Mouse (Mus musculus) lung, embryonic 15.5 days (tissue): Measurements from ENCODE around the gene Gm10197. TPM values are rescaled to one million over a fixed set of nuclear protein-coding genes. Genes with fewer than 3 reads are reported as not detected.

ENCODE experiments used
- ATAC-seq: fragments of 200-750 bp; cut with Nextera tagmentation; 2 replicates; pipeline ENCODE4 v1.8.0; 2017; ENCODE audit warnings: moderate number of reproducible peaks, borderline replicate concordance; ENCODE audit not compliant: low FRiP score, low TSS enrichment; ENCODE audit errors: extremely low read depth
- H3K27ac ChIP-seq: fragments of 300-500 bp; sonication (generic); 2 replicates; pipeline ENCODE4 v1.5.1; 2015; ENCODE audit warnings: moderate library complexity, mild to moderate bottlenecking, inconsistent platforms
- H3K27me3 ChIP-seq: fragments of 300-500 bp; sonication (generic); 2 replicates; pipeline ENCODE4 v1.6.1; 2015; ENCODE audit warnings: inconsistent platforms
- H3K36me3 ChIP-seq: fragments of 300-500 bp; sonication (generic); 2 replicates; pipeline ENCODE4 v1.6.1; 2015; ENCODE audit warnings: inconsistent platforms
- H3K4me1 ChIP-seq: fragments of 300-500 bp; sonication (generic); 2 replicates; pipeline ENCODE4 v1.6.1; 2015; ENCODE audit warnings: inconsistent platforms
- H3K4me2 ChIP-seq: fragments of 300-500 bp; sonication (generic); 2 replicates; pipeline ENCODE4 v1.6.1; 2015; ENCODE audit warnings: inconsistent platforms, mild to moderate bottlenecking, moderate library complexity
- H3K4me3 ChIP-seq: fragments of 300-500 bp; sonication (generic); 2 replicates; pipeline ENCODE4 v1.5.1; 2015; ENCODE audit warnings: mild to moderate bottlenecking, inconsistent platforms
- H3K9ac ChIP-seq: fragments of 300-500 bp; sonication (generic); 2 replicates; pipeline ENCODE4 v1.6.1; 2015; ENCODE audit warnings: inconsistent platforms
- H3K9me3 ChIP-seq: fragments of 300-500 bp; sonication (generic); 2 replicates; pipeline ENCODE4 v1.6.1; 2016; ENCODE audit warnings: inconsistent platforms
- WGBS: fragments of 180-500 bp; shearing (Covaris S2); methylation state at CpG from one replicate; pipeline ENCODE4 v1.1.7; 2015; 5-methylcytosine and 5-hydroxymethylcytosine counted together
- polyA plus RNA-seq: library from polyadenylated mRNA; unstranded; fragments of >200 nt; fragmentation: Nextera tagmentation; extraction: Ambion mirVana; gene quantifications from 2 replicates; pipeline ENCODE4 v1.2.1, GENCODE M21; 2015

Gene Gm10197
- polyA plus RNA-seq, 1 experiment from 2014 or later: 4.1 TPM

DNA sequence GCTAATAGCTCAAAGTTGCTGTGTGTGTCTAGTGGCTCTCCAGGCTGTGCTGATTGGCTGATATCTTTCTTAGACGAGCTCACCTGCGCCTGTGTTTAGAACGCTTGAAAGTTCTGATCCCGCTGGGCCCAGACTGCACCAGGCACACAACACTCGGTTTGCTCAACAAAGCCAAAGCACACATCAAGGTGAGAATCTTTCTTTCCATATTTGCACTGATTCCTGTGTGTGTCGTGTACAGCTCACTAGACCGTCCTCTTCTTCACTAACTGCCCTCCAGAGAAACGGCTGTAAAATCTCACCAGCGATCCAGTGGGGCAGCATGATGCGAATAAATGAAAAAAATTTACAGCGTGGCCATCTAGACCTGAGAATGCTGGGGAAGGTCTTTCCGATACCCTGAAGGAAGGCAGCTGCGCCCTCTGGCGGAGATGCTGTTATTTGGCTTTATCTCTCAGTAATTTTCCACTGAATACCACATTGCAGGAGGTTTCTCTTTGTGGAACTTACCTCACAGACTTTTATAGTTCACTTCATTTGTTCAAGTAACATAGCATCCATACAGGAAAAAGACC is 2.0 kb downstream of the Gm10197 start:
- Histone ChIP-seq H3K9ac (no peak overlapping the region), H3K4me1 (peaks cover 25% of the 10 kb centered on the region), H3K36me3 (peaks cover 11% of the 10 kb centered on the region; the same call in 1 of the 2 replicates), H3K9me3 (no peaks in the 10 kb centered on the region), H3K4me3 (no peak overlapping the region), H3K27ac (no peak overlapping the region), H3K4me2 (no peak overlapping the region; the same call in 1 of the 2 replicates), H3K27me3 (no peaks in the 10 kb centered on the region)
- no peak for ATAC-seq
- 23% methylated on average over 14 of the region's 14 CpGs for WGBS

DNA sequence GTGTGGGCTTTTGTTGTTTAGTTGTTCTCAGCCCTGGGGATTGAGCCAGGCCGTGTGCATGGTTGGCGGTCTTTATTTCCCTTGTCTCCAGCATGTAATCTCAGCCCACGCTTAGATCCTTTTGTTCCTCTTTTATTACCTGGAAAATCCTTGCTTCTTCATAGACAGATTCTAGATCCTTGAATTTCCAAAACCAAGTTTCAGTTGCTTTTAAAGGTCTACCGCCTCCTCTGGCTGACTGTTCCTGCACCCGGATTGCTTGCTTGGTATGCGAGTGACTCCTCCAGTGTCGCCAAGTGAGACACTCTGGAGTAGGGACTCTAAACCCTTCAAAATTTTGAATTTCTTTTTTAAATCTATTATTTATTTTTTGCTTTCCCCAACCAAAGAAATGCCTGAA is 4.7 kb downstream of the Gm10197 start:
- H3K27me3 ChIP-seq: no peaks in the 10 kb centered on the region
- H3K9me3 ChIP-seq: no peaks in the 10 kb centered on the region
- H3K4me2 ChIP-seq: no peak overlapping the region
- no peak for ATAC-seq
- no peak overlapping the region for H3K4me3 ChIP-seq
- H3K4me1 ChIP-seq: peaks cover 30% of the 10 kb centered on the region
- no peak overlapping the region for H3K27ac ChIP-seq
- 85% methylated on average over 7 of the region's 7 CpGs for WGBS
- no peak overlapping the region for H3K9ac ChIP-seq
- H3K36me3 ChIP-seq: peaks cover 6% of the 10 kb centered on the region; the same call in 1 of the 2 replicates

DNA sequence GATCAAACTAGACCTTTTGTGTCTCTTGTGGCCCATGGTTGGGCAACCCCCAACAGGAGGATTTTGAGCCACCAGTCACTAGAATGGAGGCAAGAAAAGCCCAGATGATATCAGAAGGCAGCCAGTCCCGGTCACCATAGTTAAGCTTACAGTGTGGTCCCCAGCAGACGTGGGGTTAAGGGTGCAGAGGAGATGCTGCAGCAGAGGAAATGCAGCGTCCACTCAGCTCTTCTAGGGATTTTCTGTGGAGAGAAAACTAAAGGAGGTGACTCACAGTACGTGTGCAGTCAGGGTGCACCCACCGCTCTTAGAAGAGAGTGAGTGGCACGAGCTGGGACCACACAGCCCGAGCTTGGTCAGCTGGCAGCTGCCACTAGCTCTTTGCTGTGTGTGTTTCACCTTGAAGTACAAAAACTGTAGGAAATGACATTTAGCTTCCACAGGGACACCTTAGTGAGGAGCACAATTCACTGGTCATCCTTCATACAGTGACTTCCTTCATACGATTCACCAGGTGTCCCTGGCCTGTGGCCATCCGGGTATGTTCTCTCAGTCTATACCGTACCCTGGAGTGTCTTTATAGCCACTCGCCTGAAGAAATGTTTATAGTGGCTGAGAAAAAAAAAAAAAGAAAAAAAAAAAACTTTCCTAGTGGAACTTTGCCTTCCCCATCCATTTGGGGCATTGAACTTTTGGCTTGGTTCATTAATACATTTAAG is 5.3 kb downstream of the Gm10197 start:
- H3K4me1 ChIP-seq: peaks cover 30% of the 10 kb centered on the region
- H3K9ac ChIP-seq: no peak overlapping the region
- WGBS: 59% methylated on average over 11 of the region's 11 CpGs
- H3K9me3 ChIP-seq: no peaks in the 10 kb centered on the region
- no peak overlapping the region for H3K4me2 ChIP-seq
- ATAC-seq: no peak
- no peak overlapping the region for H3K4me3 ChIP-seq
- H3K27ac ChIP-seq: no peak overlapping the region
- H3K27me3 ChIP-seq: no peaks in the 10 kb centered on the region
- H3K36me3 ChIP-seq: no peaks in the 10 kb centered on the region

DNA sequence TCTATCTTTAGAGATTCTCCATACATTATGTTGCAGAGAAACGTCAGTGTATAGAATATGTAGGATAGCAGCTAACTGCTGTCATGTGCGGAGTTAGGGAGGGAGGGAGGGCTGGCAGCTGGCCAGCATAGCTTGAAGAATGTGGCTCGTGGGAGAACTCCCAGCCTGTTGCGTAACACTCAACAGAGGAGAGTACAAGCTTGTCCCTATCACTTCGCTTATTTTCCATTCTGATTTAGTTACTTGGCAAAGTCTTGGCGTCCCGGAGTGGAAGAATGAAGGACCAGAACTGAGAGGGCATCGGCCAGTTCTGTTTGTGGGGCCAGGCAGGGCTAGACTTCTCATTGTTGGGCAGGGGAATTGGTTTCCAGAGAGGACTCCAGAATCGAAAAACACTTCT is 6.6 kb downstream of the Gm10197 start:
- peak overlapping the region; percentile 19; the same call in 1 of the 2 replicates for H3K4me3 ChIP-seq
- peak overlapping the region; percentile 85 for H3K27ac ChIP-seq
- 8% methylated on average over 9 of the region's 9 CpGs for WGBS
- peak; percentile 94 for ATAC-seq
- H3K9me3 ChIP-seq: no peaks in the 10 kb centered on the region
- H3K36me3 ChIP-seq: no peaks in the 10 kb centered on the region
- H3K27me3 ChIP-seq: no peaks in the 10 kb centered on the region
- H3K4me2 ChIP-seq: peak overlapping the region; percentile 41
- H3K9ac ChIP-seq: no peak overlapping the region
- H3K4me1 ChIP-seq: peaks cover 36% of the 10 kb centered on the region

DNA sequence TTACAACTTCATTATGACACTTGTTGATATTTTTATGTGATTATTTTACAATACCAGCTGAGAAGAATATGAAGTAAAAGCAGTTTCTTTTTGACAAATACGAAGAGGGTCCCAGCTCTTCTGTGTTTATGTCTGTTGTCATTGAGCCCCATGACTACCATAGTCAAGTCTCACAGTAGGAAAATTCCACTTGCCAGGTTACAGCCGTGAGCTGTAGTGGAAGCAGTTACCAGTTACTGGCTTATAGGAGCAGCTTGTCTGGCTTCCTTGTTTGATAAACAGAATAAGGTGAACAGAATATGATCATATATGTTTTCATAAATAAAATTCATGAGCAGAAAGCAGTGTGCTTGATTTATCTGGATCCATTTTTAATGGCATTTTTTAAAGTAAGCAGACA is 7.0 kb downstream of the Gm10197 start:
- Histone ChIP-seq H3K9ac (no peak overlapping the region), H3K4me1 (peaks cover 39% of the 10 kb centered on the region), H3K4me3 (no peak overlapping the region), H3K9me3 (no peaks in the 10 kb centered on the region), H3K27me3 (no peaks in the 10 kb centered on the region), H3K4me2 (peak overlapping the region; percentile 37; the same call in 1 of the 2 replicates), H3K36me3 (no peaks in the 10 kb centered on the region), H3K27ac (peak overlapping the region; percentile 62)
- ATAC-seq: peak; percentile 12; the same call in 1 of the 2 replicates
- 25% methylated on average over 2 of the region's 2 CpGs for WGBS

DNA sequence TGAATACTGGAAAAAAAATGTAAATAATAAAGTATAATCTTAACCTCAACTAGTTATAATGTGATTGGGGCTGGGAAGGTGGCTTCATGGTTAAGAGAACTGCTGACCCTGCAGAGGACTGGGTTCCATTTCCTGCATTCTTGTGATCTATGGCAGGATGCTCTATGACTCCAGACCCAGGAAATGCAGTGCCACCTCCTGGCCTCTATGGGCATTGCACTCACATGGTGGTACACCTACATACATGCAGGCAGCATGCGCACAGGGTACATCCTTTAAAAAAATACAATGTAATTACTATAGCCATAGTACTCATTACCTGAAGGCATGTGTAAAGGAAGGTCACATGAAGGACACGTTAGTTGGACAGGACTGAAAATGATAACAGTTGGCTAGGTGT is 8.6 kb downstream of the Gm10197 start:
- Histone ChIP-seq H3K27ac (no peak overlapping the region), H3K4me1 (peaks cover 44% of the 10 kb centered on the region), H3K4me3 (no peak overlapping the region), H3K27me3 (no peaks in the 10 kb centered on the region), H3K36me3 (no peaks in the 10 kb centered on the region), H3K9me3 (no peaks in the 10 kb centered on the region), H3K4me2 (no peak overlapping the region), H3K9ac (no peak overlapping the region)
- ATAC-seq: no peak
- WGBS: 45% methylated on average over 2 of the region's 2 CpGs

DNA sequence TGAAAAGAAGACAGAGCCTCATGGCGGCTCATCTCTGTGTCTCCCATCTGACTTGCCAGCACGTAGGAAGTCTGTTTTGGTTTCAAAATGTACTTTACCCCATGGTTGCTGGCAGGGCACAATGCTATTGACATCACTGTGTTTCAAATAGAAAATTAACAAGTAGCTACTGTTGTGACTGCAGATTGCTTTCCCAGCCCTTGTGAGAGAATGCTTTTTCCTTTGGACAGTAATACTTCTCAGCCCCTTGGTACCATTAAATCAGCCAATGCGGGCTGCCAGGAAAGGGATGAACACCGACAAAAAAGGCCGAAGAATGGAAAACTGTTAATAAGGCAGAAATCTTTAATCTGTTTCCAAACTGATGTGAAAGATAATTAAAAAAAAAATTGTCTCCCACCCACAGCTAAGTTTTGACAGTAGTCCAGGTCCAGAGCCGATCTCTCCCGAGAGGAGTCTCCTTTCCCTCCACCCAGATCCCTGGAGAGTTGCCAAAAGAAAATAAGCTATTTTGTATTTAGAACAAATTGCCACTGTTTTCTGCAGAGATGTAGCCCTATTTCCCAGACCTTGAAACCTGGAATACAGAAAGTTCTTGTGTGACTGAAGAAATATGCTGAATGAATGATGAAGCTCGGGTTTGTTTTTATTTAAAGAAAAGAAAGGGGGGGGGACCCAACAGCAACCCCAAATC is 11.2 kb downstream of the Gm10197 start:
- Histone ChIP-seq H3K27ac (no peak overlapping the region), H3K9ac (no peak overlapping the region), H3K4me3 (no peak overlapping the region), H3K36me3 (no peaks in the 10 kb centered on the region), H3K27me3 (no peaks in the 10 kb centered on the region), H3K4me1 (peaks cover 33% of the 10 kb centered on the region), H3K4me2 (peak overlapping the region; percentile 43), H3K9me3 (no peaks in the 10 kb centered on the region)
- no peak for ATAC-seq
- 44% methylated on average over 8 of the region's 8 CpGs for WGBS

DNA sequence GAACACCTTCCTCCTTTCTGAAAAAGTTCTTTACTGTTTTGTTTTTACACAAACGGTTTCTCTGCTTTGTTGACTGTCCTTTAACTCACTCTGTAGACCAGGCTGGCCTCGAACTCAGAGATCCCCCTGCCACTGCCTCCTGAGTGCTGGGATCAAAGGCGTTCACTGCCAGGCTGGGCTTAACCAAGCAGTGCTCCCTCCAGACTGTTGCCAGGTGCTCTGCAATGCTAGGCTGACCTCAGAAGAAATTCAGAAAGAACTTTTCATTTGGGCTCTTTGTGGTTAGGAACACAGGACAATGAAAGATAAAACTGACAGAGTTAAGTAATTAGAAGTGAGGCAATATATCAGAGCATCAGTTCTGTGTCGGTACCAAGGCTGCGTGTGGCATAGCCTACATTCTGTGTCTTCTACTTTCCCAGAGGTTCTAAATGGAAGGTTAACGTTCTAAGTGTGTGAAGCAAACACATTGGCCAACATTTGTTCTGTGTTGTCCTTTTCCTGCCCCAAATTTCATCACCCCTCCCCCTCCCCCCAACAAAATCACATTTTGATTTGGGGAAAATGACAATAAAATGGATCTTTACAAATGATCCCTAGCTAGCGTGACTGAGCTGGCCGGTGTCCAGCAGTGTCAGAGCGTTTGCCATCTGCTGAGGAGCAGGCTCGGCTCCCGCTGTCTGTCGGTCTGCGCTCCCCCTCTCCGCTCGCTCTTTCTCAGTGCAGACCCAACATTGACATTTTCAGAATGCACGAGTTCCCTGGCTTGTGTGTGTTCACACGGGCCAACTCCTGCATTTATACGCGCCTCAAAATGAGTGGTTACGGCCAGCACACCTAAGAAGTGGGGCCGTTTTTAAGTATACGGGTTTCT is 12.2 kb downstream of the Gm10197 start:
- peak overlapping the region; percentile 43 for H3K4me2 ChIP-seq
- H3K9ac ChIP-seq: no peak overlapping the region
- H3K27me3 ChIP-seq: no peaks in the 10 kb centered on the region
- H3K4me3 ChIP-seq: peak overlapping the region; percentile 20
- no peak overlapping the region; the same call in 1 of the 2 replicates for H3K27ac ChIP-seq
- ATAC-seq: no peak
- H3K4me1 ChIP-seq: peaks cover 23% of the 10 kb centered on the region
- H3K9me3 ChIP-seq: no peaks in the 10 kb centered on the region
- WGBS: 47% methylated on average over 22 of the region's 22 CpGs
- no peaks in the 10 kb centered on the region for H3K36me3 ChIP-seq

DNA sequence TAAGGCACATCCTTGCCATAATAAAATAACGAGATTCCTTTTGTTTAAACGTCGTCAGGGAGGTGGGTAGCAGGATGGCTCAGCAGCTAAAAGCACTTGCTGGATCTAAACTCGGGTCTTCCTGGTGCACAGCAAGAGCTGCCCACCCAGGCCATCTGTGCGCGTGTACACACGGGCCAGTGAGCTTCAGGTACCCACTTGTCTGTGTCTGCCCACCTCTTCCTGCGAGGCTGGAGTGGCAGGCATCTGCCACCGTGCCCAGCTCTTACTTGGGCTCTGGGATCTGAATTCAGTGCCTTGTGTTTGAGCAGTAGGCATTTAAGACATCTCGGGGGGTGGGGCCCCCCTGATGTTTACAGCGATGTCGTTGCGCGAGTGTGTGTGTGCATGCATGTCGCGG is 16.5 kb downstream of the Gm10197 start:
- Histone ChIP-seq H3K9ac (no peak overlapping the region), H3K4me1 (peaks cover 10% of the 10 kb centered on the region), H3K27me3 (no peaks in the 10 kb centered on the region), H3K4me3 (no peak overlapping the region), H3K27ac (no peak overlapping the region), H3K9me3 (no peaks in the 10 kb centered on the region), H3K36me3 (peaks cover 5% of the 10 kb centered on the region; the same call in 1 of the 2 replicates), H3K4me2 (no peak overlapping the region)
- ATAC-seq: no peak
- WGBS: 81% methylated on average over 16 of the region's 16 CpGs

DNA sequence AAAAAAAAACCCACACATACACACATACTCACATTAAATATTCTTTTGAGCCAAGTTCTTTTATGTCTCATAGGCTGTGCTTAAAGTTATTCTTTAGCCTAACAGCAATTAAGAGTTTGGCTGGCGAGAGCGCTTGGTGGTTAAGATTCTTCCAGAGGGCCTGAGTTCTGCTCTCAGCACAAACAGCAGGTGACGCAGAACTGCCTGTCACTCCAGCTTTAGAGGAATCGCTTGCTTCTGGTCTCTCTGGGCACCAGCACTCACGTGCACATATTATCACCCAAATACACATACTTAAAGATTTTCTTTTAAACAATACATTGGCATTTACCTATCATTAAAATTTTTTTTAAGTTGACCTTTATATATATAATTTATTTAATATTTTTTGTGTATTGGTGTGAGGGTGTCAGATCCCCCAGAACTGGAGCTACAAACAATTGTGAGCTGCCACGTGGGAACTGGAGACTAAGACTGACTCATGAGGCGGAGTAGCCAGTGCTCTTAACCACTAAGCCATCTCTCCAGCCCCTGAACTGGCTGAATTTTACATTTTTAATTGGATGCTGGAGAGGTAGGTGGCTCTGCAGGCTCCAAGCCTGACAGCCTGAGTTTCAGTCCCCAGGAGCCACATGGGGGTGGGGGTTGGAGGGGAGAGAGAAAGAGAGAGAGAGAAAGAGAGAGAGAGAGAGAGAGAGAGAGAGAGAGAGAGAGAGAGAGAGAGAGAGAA is 17.1 kb downstream of the Gm10197 start:
- Histone ChIP-seq H3K9ac (no peak overlapping the region), H3K27me3 (no peaks in the 10 kb centered on the region), H3K4me2 (no peak overlapping the region), H3K4me3 (no peak overlapping the region), H3K27ac (no peak overlapping the region), H3K36me3 (peaks cover 5% of the 10 kb centered on the region; the same call in 1 of the 2 replicates), H3K9me3 (no peaks in the 10 kb centered on the region), H3K4me1 (peaks cover 3% of the 10 kb centered on the region; the same call in 1 of the 2 replicates)
- 79% methylated on average over 7 of the region's 7 CpGs for WGBS
- ATAC-seq: no peak

DNA sequence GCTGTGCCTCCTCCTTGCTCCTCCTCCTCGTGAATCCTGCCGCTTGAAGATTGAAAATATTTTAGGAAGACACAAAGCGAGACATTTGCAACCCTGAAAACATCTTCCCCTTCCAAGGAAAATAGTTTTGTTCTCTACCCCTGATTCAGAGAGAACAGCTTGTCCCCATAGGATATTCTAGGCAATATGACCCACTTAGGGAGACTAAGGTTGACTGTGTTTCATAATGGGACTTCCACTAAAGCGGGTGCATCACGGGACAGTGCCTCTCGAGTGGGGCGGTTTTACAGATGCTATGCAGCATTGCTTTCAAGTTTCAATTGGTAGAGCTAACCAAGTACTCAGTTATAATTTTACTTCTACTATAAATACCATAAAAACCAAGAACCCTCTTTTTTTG is 17.7 kb downstream of the Gm10197 start:
- 92% methylated on average over 7 of the region's 7 CpGs for WGBS
- Histone ChIP-seq H3K36me3 (peaks cover 5% of the 10 kb centered on the region; the same call in 1 of the 2 replicates), H3K27me3 (no peaks in the 10 kb centered on the region), H3K4me1 (no peaks in the 10 kb centered on the region), H3K4me2 (no peak overlapping the region), H3K9ac (no peak overlapping the region), H3K4me3 (no peak overlapping the region), H3K27ac (no peak overlapping the region), H3K9me3 (no peaks in the 10 kb centered on the region)
- no peak for ATAC-seq
